Mouse (Mus musculus) thymus, postnatal 10 days (tissue): ENCODE data around the gene Fdx1l.

Source experiments
- DNase-seq, 2 experiments: peaks; one replicate each; pipeline ENCODE4 v3.0.0; 2021; ENCODE audit warnings: low spot score in 2 of 2

Fdx1l gene

DNA sequence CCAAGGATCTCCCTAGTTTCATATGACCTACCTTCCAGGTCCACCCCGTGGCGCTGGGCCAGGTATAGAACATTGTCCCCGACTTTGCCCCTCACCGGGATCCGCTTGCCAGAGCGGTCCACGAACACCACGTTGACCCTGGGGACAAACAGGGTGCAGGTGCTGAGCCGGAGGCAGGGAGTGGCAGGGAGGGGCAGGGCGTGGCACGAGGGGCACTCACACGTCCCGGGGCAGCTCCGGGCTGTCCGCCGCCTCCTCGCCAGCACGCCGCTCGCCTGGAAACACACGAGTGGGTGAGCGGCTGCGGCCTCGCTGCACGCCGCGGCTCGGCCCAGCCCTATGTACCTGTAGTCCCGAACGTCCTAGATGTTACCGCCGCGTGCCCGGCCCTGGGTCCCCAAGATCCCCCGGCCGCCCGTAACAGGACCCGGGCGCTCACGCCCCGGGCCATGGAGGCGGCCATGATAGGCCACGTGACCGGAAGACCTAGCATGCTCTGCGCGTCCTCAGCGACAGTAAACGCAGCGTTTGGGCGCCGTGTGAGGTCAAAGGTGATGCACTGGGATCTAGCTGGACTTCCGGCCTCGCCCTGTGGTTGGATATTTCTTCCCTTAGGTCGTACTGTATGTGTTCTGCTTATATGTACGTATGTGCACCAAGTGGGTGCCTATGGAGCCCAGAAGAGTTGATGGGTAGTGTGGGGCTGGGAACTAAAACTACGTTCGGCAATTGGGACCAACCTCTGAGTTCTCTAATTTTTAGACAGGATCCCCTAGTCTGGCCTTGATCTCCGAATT, at the start of gene Fdx1l, which contains the start of gene Gm49373:
TSS of gene Fdx1l (minus strand) at position 571 of the 797 bp plus-strand sequence.
TSS of gene Gm49373 (minus strand) at position 53 of the 797 bp plus-strand sequence.
- peak; percentile 66 to 77 for DNase-seq

GRCm38 (mm10) chr9:21121483-21121882, 48.1 kb upstream of the Fdx1l start:
- DNase-seq: no peak

DNA sequence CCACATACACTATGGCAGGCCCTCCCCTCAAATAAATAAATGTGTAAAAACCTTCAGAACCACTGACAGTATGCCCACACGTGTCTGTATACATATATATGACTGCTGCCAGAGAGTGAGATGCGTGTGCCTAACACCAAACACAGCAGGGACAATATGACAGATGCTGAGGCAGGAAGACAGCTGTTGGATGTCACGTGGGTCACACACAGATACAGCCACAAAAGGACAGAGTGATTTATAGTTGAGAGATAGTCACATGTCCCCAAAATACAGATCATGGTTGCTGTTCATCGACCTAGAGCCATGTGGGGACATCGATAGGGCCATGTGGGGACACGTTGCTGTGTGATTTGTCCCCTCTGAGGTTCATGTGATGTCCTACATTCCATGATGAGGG, 43.7 kb upstream of the Fdx1l start:
- DNase-seq: no peak

- no peak for DNase-seq
These were observed 41.7 kb upstream of the Fdx1l start for GRCm38 (mm10) chr9:21115105-21115504.

DNA sequence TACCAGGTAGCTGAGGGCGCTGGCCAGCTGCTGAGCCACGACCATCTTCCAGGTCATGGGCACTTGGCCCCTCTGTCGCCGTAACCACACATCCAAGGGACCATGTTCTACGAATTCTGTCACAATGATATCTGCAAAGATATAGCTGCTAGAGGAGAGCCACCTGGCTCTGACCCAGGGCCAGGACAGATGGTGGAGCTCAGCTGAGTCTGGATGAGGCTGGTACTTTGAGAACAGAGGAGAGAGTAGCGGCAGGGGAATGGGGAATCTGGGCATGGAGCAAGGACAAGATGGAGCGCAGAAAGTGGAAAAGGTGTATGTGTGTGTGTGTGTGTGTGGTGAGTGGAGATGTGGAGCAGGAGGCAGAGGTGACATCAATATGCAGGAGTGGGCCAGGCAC, 40.8 kb upstream of the Fdx1l start:
- DNase-seq: no peak

DNA sequence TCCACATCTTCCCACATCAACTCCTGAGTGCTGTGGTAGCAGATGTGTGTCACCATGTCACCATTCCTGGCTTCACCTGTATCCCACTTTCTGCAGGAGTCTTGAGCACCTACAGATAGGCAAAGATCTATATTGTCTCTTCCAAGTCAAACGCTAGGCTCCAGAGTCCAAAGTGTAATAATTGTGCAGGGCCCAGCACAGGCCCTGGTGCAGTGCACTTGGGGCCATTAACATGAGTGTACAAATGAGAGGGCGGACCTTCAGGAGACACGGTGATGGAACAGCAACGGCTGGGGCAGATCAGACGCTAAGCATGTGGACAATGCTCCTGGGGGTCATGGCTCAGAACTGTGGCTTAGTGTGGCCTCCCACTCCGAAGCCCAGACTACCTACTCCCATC, 40.3 kb upstream of the Fdx1l start:
- no peak for DNase-seq

DNA sequence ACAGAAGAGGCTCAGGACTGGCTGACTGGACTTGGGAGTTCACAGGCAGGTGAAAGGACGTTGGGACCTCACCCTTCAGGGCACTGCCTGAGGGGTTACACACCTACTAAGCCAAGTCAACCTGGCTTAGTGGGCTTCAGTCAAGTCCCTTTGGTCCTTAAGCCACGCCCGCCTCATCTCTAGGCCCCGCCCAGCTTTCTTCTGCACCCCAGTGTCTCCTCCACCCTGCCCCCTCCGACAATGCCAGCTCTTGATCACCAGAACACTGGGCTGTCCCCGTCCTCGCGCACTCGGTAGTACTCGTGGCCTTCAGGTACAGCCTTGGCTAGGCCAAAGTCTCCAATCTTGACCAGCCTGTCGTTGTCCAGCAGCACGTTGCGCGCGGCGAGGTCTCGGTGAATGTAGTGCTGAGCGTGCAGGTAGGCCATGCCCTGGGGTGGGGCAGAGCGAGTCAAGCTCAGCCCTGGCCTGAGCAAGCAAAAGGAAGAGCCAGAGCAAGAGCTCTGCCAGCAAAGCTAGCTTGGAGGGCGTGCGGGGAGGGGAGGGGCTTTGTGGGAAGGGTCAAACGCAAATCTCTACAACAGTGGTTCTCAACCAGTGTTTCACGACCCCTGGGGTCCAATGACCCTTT, 34.3 kb upstream of the Fdx1l start:
- DNase-seq: no peak

- no peak for DNase-seq
These were observed 32.5 kb upstream of the Fdx1l start for GRCm38 (mm10) chr9:21105760-21106564.

- no peak for DNase-seq
These were observed 31.4 kb upstream of the Fdx1l start for GRCm38 (mm10) chr9:21104814-21105213.

DNA sequence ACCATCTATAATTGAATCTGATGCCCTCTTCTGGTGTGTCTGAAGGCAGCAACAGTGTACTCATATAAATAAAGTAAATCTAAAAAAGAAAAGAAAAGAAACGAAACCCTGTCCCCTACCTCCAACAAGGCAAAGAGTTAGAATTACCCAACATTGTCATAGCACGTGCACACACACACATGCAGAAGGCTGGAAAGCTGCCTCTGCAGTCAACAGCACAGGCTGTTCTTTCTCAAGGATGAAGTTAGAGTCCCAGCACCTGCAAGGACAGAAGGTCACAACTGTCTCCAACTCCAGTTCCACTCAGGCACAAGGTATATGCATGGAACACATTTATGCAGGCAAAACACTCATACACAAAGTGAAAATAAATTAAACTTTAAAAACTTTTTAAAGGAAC, 28.7 kb upstream of the Fdx1l start:
- no peak for DNase-seq

DNA sequence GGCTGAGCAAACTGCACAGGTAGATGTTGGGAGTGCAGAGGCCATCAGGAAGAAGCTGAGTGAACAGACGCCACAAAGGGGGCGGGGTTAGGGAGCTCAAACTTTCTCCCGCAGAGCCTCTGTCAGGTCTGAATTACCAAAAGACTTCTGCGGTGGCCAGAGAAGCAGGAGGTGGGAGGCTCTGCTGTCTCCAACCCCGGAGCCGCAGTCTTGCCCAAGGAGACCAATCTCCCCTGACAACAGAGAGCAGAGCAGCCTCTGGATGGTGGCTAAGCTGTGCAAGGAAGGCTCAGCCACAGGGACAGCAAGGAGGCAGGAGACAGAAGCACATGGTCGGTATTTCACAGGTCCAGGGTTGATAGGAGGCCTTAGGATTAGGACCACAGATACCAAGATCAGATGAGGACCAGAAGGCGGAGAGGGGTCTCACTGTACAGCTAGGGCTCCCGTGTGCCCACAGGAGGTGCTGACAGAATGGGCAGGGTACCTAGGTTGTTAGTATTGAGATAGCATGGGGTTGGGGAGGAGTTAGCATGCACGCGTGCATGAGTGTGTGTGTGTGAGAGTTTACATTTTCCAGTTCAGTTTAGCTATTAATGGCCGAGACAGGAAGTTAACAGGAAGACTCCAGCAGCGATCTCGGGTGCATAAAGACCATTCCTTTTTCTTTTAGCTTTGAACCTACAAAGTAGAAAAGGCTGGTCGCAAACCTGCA, 27.2 kb upstream of the Fdx1l start:
- no peak for DNase-seq

- no peak for DNase-seq
These were observed 24.4 kb upstream of the Fdx1l start for GRCm38 (mm10) chr9:21097793-21098192.

DNA sequence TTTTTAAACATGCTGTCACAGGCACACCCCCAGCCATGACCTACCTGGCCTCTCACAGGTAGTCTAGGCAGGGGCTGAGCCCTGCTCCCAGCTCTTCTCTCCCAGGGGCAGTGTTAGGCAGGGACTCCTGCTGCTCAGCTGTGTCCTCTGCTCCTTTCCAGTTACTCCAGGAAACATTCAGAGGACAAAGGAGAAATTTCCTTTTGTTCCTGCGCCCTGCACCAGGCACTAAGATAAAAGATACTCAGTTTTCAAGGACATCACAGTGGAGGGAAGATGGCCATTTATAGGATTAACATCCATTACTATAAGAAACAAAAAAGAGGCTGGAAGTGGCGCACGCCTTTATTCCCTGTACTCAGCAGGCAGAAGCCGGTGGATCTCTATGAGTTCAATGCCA, 22.5 kb upstream of the Fdx1l start:
- no peak for DNase-seq

GRCm38 (mm10) chr9:21093423-21093822, 20.0 kb upstream of the Fdx1l start:
- DNase-seq: no peak

GRCm38 (mm10) chr9:21091707-21092320, 18.4 kb upstream of the Fdx1l start, which contains the start of the genes Gm38431 and Raver1:
Gene Gm38431 (minus strand): TSS chr9:21091997.
Gene Raver1 (minus strand): TSS chr9:21092008.
- DNase-seq: peak; percentile 94 to 97

- DNase-seq: no peak
These were observed 17.7 kb upstream of the Fdx1l start for GRCm38 (mm10) chr9:21090972-21091706.

DNA sequence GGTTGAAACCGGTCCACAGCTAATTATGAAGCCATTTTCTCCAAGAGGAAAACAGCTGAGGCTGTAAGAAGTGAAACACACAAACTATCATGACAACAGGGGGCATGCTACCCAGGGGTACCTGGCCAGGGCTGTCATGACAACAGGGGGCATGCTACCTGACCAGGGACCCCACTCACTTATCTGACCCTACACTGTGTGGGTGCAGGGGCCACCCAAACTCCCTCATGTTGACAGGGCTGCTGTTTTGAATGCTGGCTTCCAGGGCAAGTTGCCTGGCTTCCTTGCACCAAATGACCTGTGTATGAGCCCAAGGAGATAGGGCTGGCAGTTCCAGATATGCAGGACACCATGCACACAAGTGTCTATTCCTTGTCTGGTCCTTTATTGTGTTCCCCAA, 17.1 kb upstream of the Fdx1l start:
- no peak for DNase-seq

DNA sequence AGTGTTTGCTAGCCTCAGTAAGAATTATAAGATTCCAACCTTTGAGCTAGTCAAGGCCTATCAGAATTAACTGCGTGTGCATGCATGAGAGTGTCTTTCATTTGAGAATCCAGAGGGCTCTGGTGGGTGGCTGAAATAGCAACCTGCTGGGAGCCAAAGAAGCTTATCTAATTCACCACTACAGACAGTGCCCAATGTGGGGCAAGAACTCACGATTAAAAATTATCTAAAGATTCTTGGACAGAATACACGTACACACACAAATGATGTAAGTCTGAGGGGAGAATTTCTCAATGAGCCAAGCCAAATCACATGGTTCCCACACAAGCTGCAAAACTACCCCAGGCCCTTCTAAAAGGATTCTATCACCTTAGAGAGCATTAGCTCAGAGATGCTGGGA, 9.9 kb upstream of the Fdx1l start:
- no peak for DNase-seq

DNA sequence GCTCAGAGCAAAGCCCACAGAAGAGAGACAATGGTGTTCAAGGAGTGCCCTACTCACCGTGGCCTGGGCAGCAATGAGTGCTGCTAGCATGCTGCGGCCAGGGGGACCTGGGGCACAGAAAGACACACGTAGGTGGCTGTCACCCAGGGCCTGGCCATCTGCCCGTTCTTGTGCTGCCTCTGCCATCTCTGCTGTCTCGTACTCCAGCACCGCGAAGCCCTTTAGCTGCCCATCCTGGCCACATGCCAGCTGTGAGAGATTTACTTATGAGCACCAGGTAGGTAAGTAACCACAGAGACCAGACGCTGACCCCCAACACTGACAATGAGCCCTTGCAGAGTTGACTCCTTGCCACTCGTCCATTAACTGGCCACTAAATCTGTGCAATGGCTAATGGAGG, 7.7 kb upstream of the Fdx1l start:
- DNase-seq: no peak

GRCm38 (mm10) chr9:21075625-21076024, 2.2 kb upstream of the Fdx1l start:
- DNase-seq: no peak

GRCm38 (mm10) chr9:21074173-21074572, 759 bp upstream of the Fdx1l start:
- DNase-seq: no peak
